Mouse (Mus musculus): ENCODE data around the gene Mrgpra9. TPM values are rescaled to one million over a fixed set of nuclear protein-coding genes. Genes with fewer than 3 reads are reported as not detected.
"Not testable (repeated sequence)": the region's sequence is repeated elsewhere in the genome, so short reads cannot be mapped to it uniquely, and the experiment has no call there.

The Mrgpra9 gene
- not detected for total RNA-seq (2021)
- long read RNA-seq, experiment 1: 0 reads
- long read RNA-seq, experiment 2: 0 reads

DNA sequence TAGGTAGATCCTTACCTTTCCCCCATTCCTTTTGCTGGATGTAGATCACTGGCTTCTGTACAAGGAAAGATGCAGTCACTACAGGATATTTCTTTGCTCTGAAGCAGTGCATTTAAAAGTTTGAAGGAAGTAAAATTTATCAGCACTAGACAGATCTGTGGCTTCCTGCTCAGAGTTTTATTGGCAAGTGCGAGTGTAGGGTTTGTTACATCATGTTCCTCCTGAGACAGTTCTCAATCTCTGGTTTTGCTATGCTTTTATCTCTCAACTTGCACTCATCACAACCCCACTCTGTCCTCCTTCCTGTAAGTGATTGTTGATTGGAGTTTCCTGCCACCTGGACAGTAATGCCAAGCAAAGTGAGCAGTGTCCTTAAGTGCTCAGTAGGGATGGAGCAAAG is at the start of gene Mrgpra9:
Mrgpra9 (minus strand) TSS at position 79 of the 400 bp plus-strand sequence.
- DNase-seq: no peak

DNA sequence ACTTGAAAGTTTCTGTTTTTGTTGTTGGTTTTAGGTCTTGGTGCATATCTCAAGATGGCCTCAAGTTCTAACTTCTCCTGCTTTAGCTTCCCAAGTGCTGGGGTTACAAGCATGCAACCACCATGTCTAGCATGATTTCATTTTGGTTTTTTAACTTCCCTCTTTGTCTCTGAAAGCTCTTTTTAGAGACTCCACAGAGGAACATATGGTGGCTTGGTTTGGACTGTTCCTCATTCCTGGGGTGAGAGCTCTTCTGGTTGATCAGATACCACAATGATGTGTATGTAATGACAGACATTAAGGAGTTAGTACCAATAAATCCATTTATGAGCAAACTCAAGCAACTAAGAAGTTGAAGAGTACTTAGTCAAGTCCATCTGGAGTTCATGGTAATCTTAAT is 47.0 kb upstream of the Mrgpra9 start:
- not testable (repeated sequence) for DNase-seq

DNA sequence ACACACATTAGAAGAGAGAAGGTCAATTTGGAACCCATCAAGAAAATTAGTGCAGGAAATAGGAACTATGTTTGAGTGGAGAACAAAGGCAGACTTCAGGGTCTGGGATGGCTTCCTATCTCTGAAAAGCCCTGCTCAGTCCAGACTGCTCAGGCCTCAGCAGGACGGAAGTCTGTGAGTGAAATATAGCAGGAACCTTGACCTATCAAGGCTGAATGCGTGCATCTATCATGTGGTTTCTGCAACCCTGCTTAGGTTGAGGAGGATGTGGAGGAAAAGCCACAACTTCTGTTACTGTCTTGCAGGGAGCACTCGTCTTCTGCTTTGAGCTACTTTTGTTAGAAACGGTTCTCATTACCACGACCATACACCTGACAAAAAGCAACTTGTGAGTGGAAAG is 18.9 kb upstream of the Mrgpra9 start:
- DNase-seq: not testable (repeated sequence)

GRCm38 (mm10) chr7:47244658-47245057 is 8.0 kb downstream of the Mrgpra9 start:
- DNase-seq: no peak

DNA sequence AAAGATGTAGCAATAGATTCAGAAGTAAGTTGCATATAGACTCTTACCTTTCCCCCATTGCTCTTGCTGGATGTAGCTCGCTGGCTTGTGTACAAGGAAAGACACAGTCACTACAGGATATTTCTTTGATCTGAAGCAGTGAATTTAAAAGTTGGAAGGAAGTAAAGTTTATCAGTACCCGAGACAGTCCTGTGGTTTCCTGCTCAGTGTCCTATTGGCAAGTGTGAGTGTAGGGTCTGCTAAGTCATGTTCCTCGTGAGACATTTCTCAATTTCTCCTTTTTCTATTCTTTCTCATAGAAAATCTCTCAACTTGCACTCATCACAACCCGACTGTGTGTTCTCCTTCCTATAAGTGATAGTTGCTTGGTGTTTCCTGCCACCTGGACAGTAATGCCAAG is 47.8 kb downstream of the Mrgpra9 start, which contains the start of gene Mrgpra6:
Mrgpra6 (minus strand) TSS at position 91 of the 400 bp plus-strand sequence.
- DNase-seq: no peak

DNA sequence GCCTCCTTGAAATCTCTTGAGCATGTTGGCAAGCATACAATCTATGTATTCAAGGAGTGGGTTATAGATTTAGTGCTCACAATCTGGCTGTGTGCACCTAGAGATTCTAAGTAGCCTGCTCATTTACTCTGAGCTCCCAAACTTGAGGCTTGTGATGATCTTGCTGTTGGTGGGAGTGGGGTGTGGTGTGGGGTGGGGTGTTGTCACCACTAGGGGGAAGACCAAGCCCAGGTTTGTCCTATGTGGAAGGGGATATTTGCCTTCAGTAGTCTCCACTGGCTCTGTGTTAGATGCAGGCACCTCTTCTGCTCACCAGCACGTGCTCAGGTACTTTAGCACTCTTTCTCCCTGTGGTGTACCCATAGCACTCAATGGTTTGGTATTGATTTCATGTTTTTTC is 57.4 kb downstream of the Mrgpra9 start:
- no peak for DNase-seq

Other genes starting within 250 kb of the Mrgpra9 start
- 10 to 100 TPM; 14.4 to 19.3 TPM for gene Spty2d1, start 244.4 kb downstream of the Mrgpra9 start, total RNA-seq (2021)
- gene Tmem86a, start 202.2 kb downstream of the Mrgpra9 start, total RNA-seq (2021): 10 to 100 TPM; 27.0 to 32.5 TPM
- gene Ptpn5, start 119.2 kb downstream of the Mrgpra9 start, total RNA-seq (2021): 1 to 10 TPM in 1 of 2 experiments, under 1 TPM in 1; 0.81 to 1.5 TPM
- gene Mrgpra6, start 47.9 kb downstream of the Mrgpra9 start, total RNA-seq (2021): not detected
- not detected for gene Mrgpra1, start 101.4 kb upstream of the Mrgpra9 start, total RNA-seq (2021)
- not detected for gene Mrgpra2a, start 199.3 kb upstream of the Mrgpra9 start, total RNA-seq (2021)

All from adrenal gland, postnatal 10 days (tissue).